Mouse (Mus musculus) heart, embryonic 11.5 days (tissue): ENCODE measurements around the gene Arf5. TPM values are rescaled to one million over a fixed set of nuclear protein-coding genes. Genes with fewer than 3 reads are reported as not detected.

Experiments
- ATAC-seq: fragments of 200-750 bp; cut with Nextera tagmentation; replicated peaks from 2 replicates; pipeline ENCODE4 v1.8.0; 2017; ENCODE audit warnings: moderate library complexity; ENCODE audit not compliant: insufficient number of reproducible peaks, low FRiP score, low TSS enrichment
- H3K27ac ChIP-seq: fragments of 300-500 bp; sonication (generic); 2 replicates; pipeline ENCODE4 v1.5.1; 2014; ENCODE audit warnings: mild to moderate bottlenecking, low read depth, low read length
- H3K27me3 ChIP-seq: fragments of 300-500 bp; sonication (generic); 2 replicates; pipeline ENCODE4 v1.6.1; 2014; ENCODE audit warnings: mild to moderate bottlenecking, low read length, mixed read lengths; ENCODE audit not compliant: control insufficient read depth, insufficient read depth
- H3K36me3 ChIP-seq: fragments of 300-500 bp; sonication (generic); 2 replicates; pipeline ENCODE4 v1.6.1; 2014; ENCODE audit warnings: mild to moderate bottlenecking, low read length, moderate library complexity, mixed read lengths; ENCODE audit not compliant: control insufficient read depth, insufficient read depth
- H3K4me1 ChIP-seq: fragments of 300-500 bp; sonication (generic); 2 replicates; pipeline ENCODE4 v1.6.1; 2014; ENCODE audit warnings: low read length; ENCODE audit not compliant: control insufficient read depth, insufficient read depth
- H3K4me2 ChIP-seq: fragments of 300-500 bp; sonication (generic); 2 replicates; pipeline ENCODE4 v1.6.1; 2014; ENCODE audit warnings: mild to moderate bottlenecking, moderate library complexity
- H3K4me3 ChIP-seq: fragments of 300-500 bp; sonication (generic); 2 replicates; pipeline ENCODE4 v1.5.1; 2014; ENCODE audit warnings: low read depth, low read length
- H3K9ac ChIP-seq: fragments of 300-500 bp; sonication (generic); 2 replicates; pipeline ENCODE4 v1.6.1; 2014; ENCODE audit warnings: mild to moderate bottlenecking, low read depth, low read length, moderate library complexity
- H3K9me3 ChIP-seq: fragments of 300-500 bp; sonication (generic); replicated peaks from 2 replicates; pipeline ENCODE4 v1.6.1; 2016; ENCODE audit warnings: low read length; ENCODE audit not compliant: control insufficient read depth
- WGBS: fragments of 180-500 bp; shearing (Covaris S2); extraction: QIAGEN DNeasy Blood & Tissue Kit; methylation state at CpG from one replicate; pipeline ENCODE4 v1.1.7; 2014; ENCODE audit not compliant: insufficient replicate concordance; 5-methylcytosine and 5-hydroxymethylcytosine counted together
- polyA plus RNA-seq: library from polyadenylated mRNA; unstranded; fragments of >200 nt; fragmentation: Nextera tagmentation; extraction: Ambion mirVana; gene quantifications from 2 replicates; pipeline ENCODE4 v1.2.1, GENCODE M21; 2014

The Arf5 gene
- polyA plus RNA-seq, 1 experiment from 2014 or later, result 243 TPM

DNA sequence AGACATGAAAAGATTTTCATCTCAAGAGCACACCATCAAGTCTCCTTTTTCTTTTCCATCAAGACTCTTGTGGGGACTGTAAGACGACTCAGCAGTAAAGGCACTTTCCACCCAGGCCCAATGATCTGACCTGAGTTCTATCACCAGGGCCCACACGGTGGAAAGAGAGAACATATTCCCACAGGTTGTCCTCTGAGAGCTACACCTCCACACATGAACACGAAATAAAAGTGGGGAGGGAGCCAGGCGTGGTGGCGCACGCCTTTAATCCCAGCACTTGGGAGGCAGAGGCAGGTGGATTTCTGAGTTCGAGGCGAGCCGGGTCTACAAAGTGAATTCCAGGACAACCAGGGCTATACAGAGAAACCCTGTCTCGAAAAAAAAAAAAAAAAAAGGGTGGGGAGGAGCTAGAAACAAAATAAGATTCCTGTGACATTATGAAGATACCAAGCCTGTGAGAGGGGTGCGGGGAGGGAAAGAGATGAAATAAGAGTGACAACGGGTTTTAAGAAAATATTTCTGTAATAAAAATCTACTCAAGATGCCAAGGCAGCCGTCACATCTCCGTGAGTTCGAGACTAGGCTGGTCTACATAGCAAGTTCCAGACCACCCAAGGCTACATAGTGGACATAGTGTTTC, 589 bp upstream of the Arf5 start:
- peak overlapping the region; percentile 56 for H3K4me2 ChIP-seq
- H3K27ac ChIP-seq, result no peak overlapping the region
- no peaks in the 10 kb centered on the region for H3K9me3 ChIP-seq
- H3K27me3 ChIP-seq, result no peaks in the 10 kb centered on the region
- peaks cover 30% of the 10 kb centered on the region for H3K36me3 ChIP-seq
- H3K4me1 ChIP-seq, result peaks cover 31% of the 10 kb centered on the region
- H3K9ac ChIP-seq, result 0 out of 2 replicates have a peak overlapping the region, but pooled peaks have one; percentile 22
- 68% methylated on average over 15 of the region's 15 CpGs for WGBS
- peak overlapping the region; percentile 95 for H3K4me3 ChIP-seq
- peak; percentile 1; the same call in 1 of the 2 replicates for ATAC-seq

- H3K9ac ChIP-seq, result peak overlapping the region; percentile 93
- H3K36me3 ChIP-seq, result peaks cover 19% of the 10 kb centered on the region
- peaks cover 31% of the 10 kb centered on the region for H3K4me1 ChIP-seq
- peak overlapping the region; percentile 88 for H3K27ac ChIP-seq
- no peaks in the 10 kb centered on the region for H3K9me3 ChIP-seq
- 6% methylated on average over 37 of the region's 46 CpGs for WGBS
- peak overlapping the region; percentile 95 for H3K4me3 ChIP-seq
- peak overlapping the region; percentile 74 for H3K4me2 ChIP-seq
- ATAC-seq, result peak; percentile 49
- H3K27me3 ChIP-seq, result no peaks in the 10 kb centered on the region
Observed at GRCm38 (mm10) chr6:28423767-28424695, 671 bp downstream of the Arf5 start.

DNA sequence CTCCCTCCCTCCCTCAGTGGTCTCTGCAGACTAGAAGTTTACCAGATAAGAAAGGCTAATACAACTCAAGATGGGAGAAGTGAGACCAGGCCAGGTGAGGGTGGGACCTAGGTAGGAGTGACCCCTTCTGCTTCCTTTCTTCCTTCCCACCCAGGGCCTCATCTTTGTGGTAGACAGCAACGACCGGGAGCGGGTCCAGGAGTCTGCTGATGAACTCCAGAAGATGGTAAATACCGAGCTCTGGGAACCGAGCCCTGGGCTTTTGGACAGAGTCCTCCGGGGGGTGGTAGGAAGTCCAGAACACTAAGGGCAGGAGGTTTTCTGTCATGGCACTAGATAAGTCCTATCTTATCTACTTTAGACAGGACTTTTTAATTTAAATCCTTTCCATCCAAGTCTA, 1.7 kb downstream of the Arf5 start:
- H3K9ac ChIP-seq, result peak overlapping the region; percentile 49
- H3K4me3 ChIP-seq, result peak overlapping the region; percentile 95
- no peaks in the 10 kb centered on the region for H3K27me3 ChIP-seq
- 63% methylated on average over 6 of the region's 6 CpGs for WGBS
- H3K36me3 ChIP-seq, result peaks cover 18% of the 10 kb centered on the region
- peak overlapping the region; percentile 59 for H3K27ac ChIP-seq
- peaks cover 26% of the 10 kb centered on the region for H3K4me1 ChIP-seq
- H3K4me2 ChIP-seq, result peak overlapping the region; percentile 74
- ATAC-seq, result no peak
- H3K9me3 ChIP-seq, result no peaks in the 10 kb centered on the region

DNA sequence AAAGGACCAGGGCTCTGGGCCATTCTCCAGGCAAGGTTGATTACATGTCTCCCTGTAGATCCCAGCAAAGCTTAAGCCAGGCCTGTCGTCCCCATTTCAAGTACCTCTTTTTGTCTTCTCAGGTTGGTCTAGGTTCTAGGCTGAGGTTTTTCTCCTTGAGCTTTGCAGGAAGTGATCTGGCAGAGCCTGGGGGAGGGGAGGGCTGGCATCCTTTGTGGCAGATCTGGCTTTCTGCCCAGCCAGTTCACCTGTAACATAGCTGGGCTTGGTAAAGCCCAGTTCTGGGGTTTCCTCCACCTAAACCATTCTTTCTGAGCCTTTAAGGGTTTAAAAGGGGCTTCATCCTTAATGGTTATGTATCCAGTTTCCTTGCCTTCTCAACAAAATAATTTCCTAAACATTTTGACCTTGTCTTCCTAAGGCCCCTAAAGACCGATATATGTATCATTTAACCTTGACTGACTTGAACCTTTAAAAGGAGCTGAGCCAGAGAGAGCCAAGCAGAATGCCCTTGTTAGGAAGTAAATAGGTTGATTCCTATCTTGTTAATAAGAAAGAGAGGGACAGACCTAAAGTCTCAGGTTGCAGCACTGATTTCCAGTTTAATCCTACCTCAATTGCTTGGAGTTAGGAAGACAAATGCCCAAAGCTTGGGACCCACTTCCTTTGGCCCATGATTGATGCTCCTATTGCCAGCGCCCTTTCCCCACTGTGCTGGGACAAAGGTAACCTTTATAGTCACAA, 3.9 kb downstream of the Arf5 start, which contains the start of gene Fscn3:
Fscn3 (plus strand) TSS at position 694 of the 744 bp plus-strand sequence.
- Histone ChIP-seq H3K4me2 (no peak within 1 kb of the TSS), H3K4me1 (peaks cover 12% of the 10 kb centered on the region), H3K27ac (no peak within 1 kb of the TSS), H3K9ac (no peak within 1 kb of the TSS), H3K27me3 (no peaks in the 10 kb centered on the region), H3K36me3 (peaks cover 18% of the 10 kb centered on the region), H3K4me3 (no peak within 1 kb of the TSS), H3K9me3 (no peaks in the 10 kb centered on the region)
- ATAC-seq, result no peak
- 78% methylated on average over 3 of the region's 3 CpGs for WGBS

- Histone ChIP-seq H3K4me3 (no peak within 1 kb of the TSS), H3K36me3 (peaks cover 18% of the 10 kb centered on the region), H3K27me3 (no peaks in the 10 kb centered on the region), H3K9ac (no peak within 1 kb of the TSS), H3K4me2 (no peak within 1 kb of the TSS), H3K4me1 (peaks cover 11% of the 10 kb centered on the region), H3K9me3 (no peaks in the 10 kb centered on the region), H3K27ac (no peak within 1 kb of the TSS)
- ATAC-seq, result no peak
- 80% methylated on average over 3 of the region's 3 CpGs for WGBS
Observed at GRCm38 (mm10) chr6:28428290-28428689, 4.9 kb downstream of the Arf5 start, which contains the start of gene Gcc1. TSS of gene Gcc1 (minus strand) at chr6:28428390.

DNA sequence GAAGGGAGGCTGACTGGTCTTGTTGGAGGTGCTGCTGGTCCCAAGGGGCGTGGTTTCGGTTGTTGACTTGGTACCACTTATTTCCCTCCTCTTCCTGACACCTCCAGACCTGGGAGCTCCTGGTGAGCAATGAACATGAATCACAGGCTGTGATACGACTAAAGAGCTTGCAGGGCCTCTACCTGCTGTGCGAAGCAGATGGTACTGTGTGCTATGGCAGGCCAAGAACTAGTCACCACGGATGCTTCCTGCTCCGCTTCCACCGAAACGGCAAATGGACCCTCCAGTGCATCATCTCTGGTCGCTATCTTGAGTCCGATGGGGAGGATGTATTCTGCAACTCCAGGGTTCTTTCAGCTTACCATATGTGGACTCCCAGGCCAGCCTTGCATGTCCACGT, 6.5 kb downstream of the Arf5 start:
- Histone ChIP-seq H3K4me3 (no peak overlapping the region), H3K9me3 (no peaks in the 10 kb centered on the region), H3K9ac (no peak overlapping the region), H3K27ac (no peak overlapping the region), H3K4me2 (no peak overlapping the region), H3K36me3 (peaks cover 15% of the 10 kb centered on the region), H3K4me1 (peaks cover 2% of the 10 kb centered on the region), H3K27me3 (no peaks in the 10 kb centered on the region)
- 83% methylated on average over 11 of the region's 11 CpGs for WGBS
- no peak for ATAC-seq

DNA sequence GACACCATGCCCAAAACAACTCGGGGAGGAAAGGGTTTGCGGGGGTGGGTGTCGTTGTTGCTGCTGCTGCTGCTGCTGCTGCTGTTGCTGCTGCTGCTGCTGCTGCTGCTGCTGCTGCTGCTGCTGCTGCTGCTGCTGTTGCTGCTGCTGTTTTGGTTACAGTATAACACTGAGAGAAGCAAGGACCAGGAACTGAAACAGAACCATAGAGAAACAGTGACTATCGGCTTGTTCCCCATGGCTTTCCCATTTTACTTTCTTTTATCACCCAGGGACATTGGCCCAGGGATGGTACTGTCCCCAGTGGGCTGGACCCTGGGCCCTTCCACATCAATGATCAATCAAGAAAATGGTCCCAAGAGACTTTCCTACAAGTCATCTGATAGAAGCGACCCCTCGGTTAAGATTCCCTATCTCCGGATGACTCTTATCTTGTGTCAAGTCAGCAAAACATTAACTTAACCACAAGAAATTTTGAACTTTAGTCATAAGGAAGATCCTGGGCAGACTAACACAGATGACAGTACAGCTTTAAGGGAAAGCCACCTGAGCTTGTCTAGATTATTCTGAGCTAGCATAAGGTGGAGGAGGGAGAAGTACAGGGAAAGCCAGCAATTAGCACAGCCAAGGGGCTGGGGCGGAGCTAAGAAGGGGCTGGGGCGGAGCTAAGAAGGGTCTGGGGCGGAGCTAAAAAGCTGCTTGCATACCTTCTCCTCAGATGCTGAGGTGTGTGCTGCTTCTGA, 7.6 kb downstream of the Arf5 start:
- no peaks in the 10 kb centered on the region for H3K4me1 ChIP-seq
- H3K4me2 ChIP-seq, result no peak overlapping the region
- 78% methylated on average over 10 of the region's 10 CpGs for WGBS
- ATAC-seq, result no peak
- H3K4me3 ChIP-seq, result no peak overlapping the region
- H3K36me3 ChIP-seq, result peaks cover 8% of the 10 kb centered on the region
- H3K27ac ChIP-seq, result no peak overlapping the region
- H3K9me3 ChIP-seq, result no peaks in the 10 kb centered on the region
- no peak overlapping the region for H3K9ac ChIP-seq
- H3K27me3 ChIP-seq, result no peaks in the 10 kb centered on the region

DNA sequence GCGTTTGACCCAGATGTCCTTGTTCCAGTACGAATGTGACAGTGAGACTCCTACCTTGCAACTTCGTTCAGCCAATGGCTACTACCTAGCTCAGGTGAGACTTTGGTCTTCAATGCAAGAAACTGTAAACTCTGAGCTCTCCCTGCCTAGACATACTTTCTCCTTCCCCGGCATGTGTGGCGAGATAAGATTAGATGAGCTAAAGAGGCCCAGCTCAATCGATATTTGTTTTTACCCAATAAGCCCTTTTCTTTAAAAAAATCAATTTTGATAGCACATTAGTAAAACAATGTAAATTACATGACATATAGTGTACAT, 8.1 kb downstream of the Arf5 start:
- H3K4me1 ChIP-seq, result no peaks in the 10 kb centered on the region
- WGBS, result 57% methylated on average over 6 of the region's 6 CpGs
- no peak overlapping the region for H3K27ac ChIP-seq
- no peak overlapping the region for H3K4me3 ChIP-seq
- H3K9ac ChIP-seq, result no peak overlapping the region
- no peak for ATAC-seq
- no peaks in the 10 kb centered on the region for H3K9me3 ChIP-seq
- peaks cover 3% of the 10 kb centered on the region; the same call in 1 of the 2 replicates for H3K36me3 ChIP-seq
- no peak overlapping the region for H3K4me2 ChIP-seq
- no peaks in the 10 kb centered on the region for H3K27me3 ChIP-seq
